Mouse (Mus musculus): ENCODE results near the gene Rap1gap.

- no peak for TF ChIP-seq CTCF (IDR thresholded peaks at IDR 0.05; ENCODE audit: low read depth)
- TF ChIP-seq EP300 (IDR thresholded peaks at IDR 0.05; ENCODE audit: low read depth): no peak
Observed at GRCm38 (mm10) chr4:137684830-137685343, 20.4 kb downstream of the Rap1gap start.
